Mouse (Mus musculus) liver, adult 2 months (tissue): ENCODE measurements around the gene Actl6b.

Experiments used
- CTCF ChIP-seq: fragments of 200-500 bp; IDR thresholded peaks from 2 replicates; pipeline ENCODE4 v1.5.1; 2011; ENCODE audit warnings: low read depth, low read length, control low read depth
- POLR2A ChIP-seq: fragments of 200-500 bp; IDR thresholded peaks from 2 replicates; pipeline ENCODE4 v1.6.1; 2011; ENCODE audit warnings: low read length, control low read depth; ENCODE audit not compliant: insufficient read depth; ENCODE audit errors: extremely low read depth

GRCm38 (mm10) chr5:137524671-137525070 lies 28.6 kb upstream of the Actl6b start:
- TF ChIP-seq CTCF (no peak), POLR2A (no peak)
